ENCODE assay signal across 27 mouse cellular contexts in the genomic region with DNA sequence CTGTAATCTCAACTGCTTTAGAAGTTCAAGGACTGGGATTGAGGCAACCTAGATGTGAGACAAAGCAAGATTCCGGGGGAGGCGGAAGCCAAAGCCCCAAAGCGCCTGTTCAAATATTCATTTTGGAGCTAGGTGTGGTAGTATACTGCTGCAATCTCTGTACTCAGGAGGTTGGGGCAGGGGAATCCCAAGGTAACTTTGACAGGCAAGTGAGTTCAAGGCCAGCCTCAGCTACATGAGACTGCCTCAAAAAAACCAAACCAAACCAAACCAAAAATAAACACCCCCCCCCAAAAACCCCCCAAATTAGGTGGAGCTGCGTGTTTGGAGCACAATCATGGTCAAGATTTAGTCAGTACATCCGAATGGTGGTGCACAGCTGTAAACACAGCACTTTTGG. TPM values are rescaled to one million over a fixed set of nuclear protein-coding genes. Genes with fewer than 3 reads are reported as not detected.
DNase-seq lines count a peak whose midpoint lies in the region; ATAC-seq and TF ChIP-seq lines count a peak whose summit lies in the region.
"Had no signal": no experiment of that assay in that cellular context is flagged by ENCODE, and none has a peak within 500 bp of the region (broad histone marks: within the 10 kb centered on the region; RNA-seq: fewer than 3 reads in every experiment).

No protein-coding gene starts in this region.

- H3K9ac ChIP-seq in hindbrain, postnatal 0 days (replicated peaks; ENCODE audit: low read length), result no peak overlapping the region

- H3K9me3 ChIP-seq in hindbrain, postnatal 0 days (ENCODE audit: low read length), result no peaks in the 10 kb centered on the region
- no peaks in the 10 kb centered on the region for H3K9me3 ChIP-seq in hindbrain, embryonic 10.5 days
- H3K9me3 ChIP-seq: embryonic facial prominence, embryonic 13.5 days; hindbrain, embryonic 15.5 days; midbrain, embryonic 13.5 days had no signal

- no peak overlapping the region for H3K4me3 ChIP-seq in hindbrain, postnatal 0 days (ENCODE audit: low read length)
- no peak overlapping the region for H3K4me3 ChIP-seq in hindbrain, embryonic 10.5 days

- peaks cover 8% of the 10 kb centered on the region for H3K4me1 ChIP-seq in hindbrain, postnatal 0 days (ENCODE audit: insufficient read depth, low read length)
- H3K4me1 ChIP-seq in hindbrain, embryonic 10.5 days (replicated peaks), result peaks cover 19% of the 10 kb centered on the region

- DNase-seq in cerebellum, adult 9-10 months, result peak; percentile 47
- DNase-seq in cerebellum, adult 11 months, result no peak
- no peak for DNase-seq in hindbrain, postnatal 0 days (ENCODE audit: low spot score)
- no peak for DNase-seq in hindbrain, embryonic 10.5 days (ENCODE audit: low spot score)
- DNase-seq in 416B (ENCODE audit: low read depth), result peak; percentile 38
- peak; percentile 55 for DNase-seq in induced T-regulatory cell, adult 2 months (ENCODE audit: low read depth)
- no peak for DNase-seq in gastrocnemius, postnatal 25 days
- DNase-seq: adrenal gland, adult 8-10 months; heart, postnatal 14 days; kidney, adult 18-20 months; kidney, postnatal 10 days; left cerebral cortex, postnatal 4 days; liver; lung, postnatal 14 days; spleen, adult 18-20 months; thymus, postnatal 36 days had no signal

- H3K27ac ChIP-seq in hindbrain, postnatal 0 days, result no peak overlapping the region
- no peak overlapping the region for H3K27ac ChIP-seq in hindbrain, embryonic 10.5 days
- H3K27ac ChIP-seq: embryonic facial prominence, embryonic 13.5 days had no signal

- ATAC-seq in hindbrain, postnatal 0 days, result no peak
- ATAC-seq: forebrain, embryonic 16.5 days; midbrain, embryonic 13.5 days; Patski had no signal

- WGBS in hindbrain, postnatal 0 days, result 83% methylated on average over 5 of the region's 5 CpGs
- 83% methylated on average over 5 of the region's 5 CpGs for WGBS in hindbrain, embryonic 10.5 days

- no peaks in the 10 kb centered on the region for H3K27me3 ChIP-seq in hindbrain, postnatal 0 days (ENCODE audit: insufficient read depth, low read length)
- H3K27me3 ChIP-seq in hindbrain, embryonic 10.5 days (ENCODE audit: insufficient read depth, poor library complexity, severe bottlenecking), result peaks cover 22% of the 10 kb centered on the region
- H3K27me3 ChIP-seq: hindbrain, embryonic 15.5 days; Patski had no signal

- H3K4me2 ChIP-seq in hindbrain, postnatal 0 days (ENCODE audit: low read depth, low read length), result peak overlapping the region; percentile 55; the same call in 1 of the 2 replicates

- TF ChIP-seq CTCF in hindbrain, postnatal 0 days (IDR thresholded peaks at IDR 0.05; ENCODE audit: low read depth), result no peak

- no peaks in the 10 kb centered on the region for H3K36me3 ChIP-seq in hindbrain, postnatal 0 days (ENCODE audit: insufficient read depth, low read length)
- H3K36me3 ChIP-seq in hindbrain, embryonic 10.5 days, result no peaks in the 10 kb centered on the region
- H3K36me3 ChIP-seq: embryonic facial prominence, embryonic 13.5 days; hindbrain, embryonic 15.5 days; midbrain, embryonic 13.5 days had no signal

RNA-seq across cellular contexts. Expression of a gene that starts 5.0 kb away (rescaled TPM):
- total RNA-seq in hindbrain, postnatal 0 days (2014; rRNA removed), result 131 and 134 TPM in 2 replicates
- 12.2 and 13.0 TPM in 2 replicates for polyA plus RNA-seq in hindbrain, postnatal 0 days (2015; fragmentation: Nextera tagmentation; extraction: Ambion mirVana)
- 8.8 and 9.6 TPM in 2 replicates for polyA plus RNA-seq in hindbrain, embryonic 10.5 days (2016; fragmentation: Nextera tagmentation; extraction: Ambion mirVana)
- total RNA-seq in gastrocnemius, postnatal 25 days (2021), result 1 to 10 TPM; 2.0 to 2.7 TPM

RNA-seq across cellular contexts. Expression of a gene that starts 52.3 kb away (rescaled TPM):
- 0.16 TPM in 1 of 2 replicates, not detected in the other for total RNA-seq in hindbrain, postnatal 0 days (2014; rRNA removed)
- 0.13 TPM in 1 of 2 replicates, not detected in the other for polyA plus RNA-seq in hindbrain, postnatal 0 days (2015; fragmentation: Nextera tagmentation; extraction: Ambion mirVana)
- polyA plus RNA-seq in hindbrain, embryonic 10.5 days (2016; fragmentation: Nextera tagmentation; extraction: Ambion mirVana), result not detected in 2 replicates
- 1 to 10 TPM; 4.8 to 5.6 TPM for total RNA-seq in gastrocnemius, postnatal 25 days (2021)
- polyA plus RNA-seq: embryonic facial prominence, embryonic 13.5 days; midbrain, embryonic 13.5 days; Patski had no signal

RNA-seq across cellular contexts. Expression of a gene that starts 58.5 kb away (rescaled TPM):
- total RNA-seq in hindbrain, postnatal 0 days (2014; rRNA removed), result 0.10 and 0.11 TPM in 2 replicates
- polyA plus RNA-seq in hindbrain, postnatal 0 days (2015; fragmentation: Nextera tagmentation; extraction: Ambion mirVana), result 0.10 and 0.14 TPM in 2 replicates
- 0.04 TPM in 1 of 2 replicates, not detected in the other for polyA plus RNA-seq in hindbrain, embryonic 10.5 days (2016; fragmentation: Nextera tagmentation; extraction: Ambion mirVana)
- under 1 TPM; 0.46 to 0.72 TPM for total RNA-seq in gastrocnemius, postnatal 25 days (2021)
- total RNA-seq: layer of hippocampus, adult 8-10 months; left cerebral cortex, adult 18-20 months; megakaryocyte, adult 5-6 weeks had no signal
- polyA plus RNA-seq: cortical plate, adult 2 months; heart, embryonic 11.5 days; liver, embryonic 16.5 days had no signal

Comparison
In these comparisons a context has a peak if more than half of its experiments do, and no peak if none do; other contexts are left out.
1. DNase-seq: peak in cerebellum, adult 9-10 months (single experiment), 416B (single experiment) and induced T-regulatory cell, adult 2 months (single experiment); none in cerebellum, adult 11 months (single experiment), hindbrain, postnatal 0 days (single experiment), hindbrain, embryonic 10.5 days (single experiment) and gastrocnemius, postnatal 25 days (single experiment).
2. RNA of a gene that starts 5.0 kb away (total RNA-seq): 131 to 134 TPM in hindbrain, postnatal 0 days; 2.0 to 2.7 TPM in gastrocnemius, postnatal 25 days; every median in the first group is over 10 times any median in the second.